Mouse (Mus musculus) gastrocnemius, postnatal 36 days (tissue): ENCODE measurements at regions not wholly inside any gene's neighbourhood (a gene's known extent, or its start where the extent isn't known, plus 50 kb on each side); places are given as distances from the start of the nearest gene placed in this dataset.

ENCODE experiments used
- DNase-seq, 2 experiments: peaks; one replicate each; pipeline ENCODE4 v3.0.0; 2022
- intact Hi-C: fragments of 180-260 bp; cut with DNase I; formaldehyde crosslinking; loops from one replicate; pipeline ENCODE4 v1.15.1; 2025
- microRNA-seq, 2 experiments: library from miRNA; unstranded; fragments of <30 nt; microRNA quantifications; one replicate each; pipeline ENCODE4 v1.2.0; 2021

GRCm38 (mm10) chr2:84261481-84261880, 163.7 kb downstream of the Calcrl start:
- intact Hi-C loops: no loop called here

GRCm38 (mm10) chr2:84264485-84264884, 160.7 kb downstream of the Calcrl start:
- intact Hi-C loops: no loop called here
- no peak for DNase-seq

More at GRCm38 (mm10) chr2:84261481-84261880, 163.7 kb downstream of the Calcrl start:
- DNase-seq: no peak

- no peak for DNase-seq
- intact Hi-C loops: loop anchor here (5.0 kb wide), 1 partner anchor 162 kb away; the partner anchor contains the start of gene Calcrl
These were observed 160.2 kb downstream of the Calcrl start for GRCm38 (mm10) chr2:84265002-84265401.

- no peak for DNase-seq
- intact Hi-C loops: loop anchor here (5.0 kb wide), 1 partner anchor 161 kb away; the partner anchor contains the start of gene Calcrl
These were observed 159.1 kb downstream of the Calcrl start for GRCm38 (mm10) chr2:84266158-84266557.

- no peak for DNase-seq
- intact Hi-C loops: loop anchor here (5.0 kb wide), 1 partner anchor 160 kb away; the partner anchor contains the start of gene Calcrl
These were observed 158.2 kb downstream of the Calcrl start for GRCm38 (mm10) chr2:84266883-84267554.

- DNase-seq: no peak
- intact Hi-C loops: no loop called here
These were observed 151.0 kb downstream of the Calcrl start for GRCm38 (mm10) chr2:84274038-84274724.

GRCm38 (mm10) chr2:84277181-84277580, 148.0 kb downstream of the Calcrl start:
- intact Hi-C loops: no loop called here
- DNase-seq: no peak

Small RNA genes in the stretch of these regions (microRNA-seq; reads per million reads assigned to microRNA genes)
- 0 reads per million in 2 experiments for gene Gm25972
